Mouse (Mus musculus) heart, postnatal 4 days (tissue): ENCODE data around the gene Eomes. TPM values are rescaled to one million over a fixed set of nuclear protein-coding genes. Genes with fewer than 3 reads are reported as not detected.

Source experiments
- DNase-seq: peaks from one replicate; pipeline ENCODE4 v3.0.0; 2021
- total RNA-seq, 2 experiments: library from RNA; stranded (reverse); gene quantifications; 2 replicates each; pipeline ENCODE4 v1.2.3; 2021

The Eomes gene
- total RNA-seq, result not detected

DNA sequence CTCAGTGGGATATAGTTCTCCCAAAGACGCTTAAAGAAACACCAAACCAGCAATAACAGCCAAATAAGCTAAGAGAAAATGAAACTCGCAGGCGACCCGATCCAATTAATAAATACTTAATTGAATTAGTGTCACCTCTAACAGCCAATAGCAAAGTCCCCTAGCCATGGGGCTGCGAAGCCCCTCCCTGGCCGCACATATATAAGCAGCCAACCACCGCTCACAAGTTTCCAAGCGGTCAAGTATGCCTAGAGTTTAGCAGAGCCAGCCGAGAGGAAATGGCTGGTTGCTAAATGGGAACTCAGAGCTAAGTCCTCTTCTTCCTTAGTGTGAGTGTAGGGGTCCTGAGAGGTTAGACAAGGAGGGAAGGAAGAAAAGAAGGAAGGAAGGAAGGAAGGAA lies at the start of gene Eomes:
Gene Eomes (plus strand): TSS at position 252 of the 400 bp plus-strand sequence.
- DNase-seq, result no peak

DNA sequence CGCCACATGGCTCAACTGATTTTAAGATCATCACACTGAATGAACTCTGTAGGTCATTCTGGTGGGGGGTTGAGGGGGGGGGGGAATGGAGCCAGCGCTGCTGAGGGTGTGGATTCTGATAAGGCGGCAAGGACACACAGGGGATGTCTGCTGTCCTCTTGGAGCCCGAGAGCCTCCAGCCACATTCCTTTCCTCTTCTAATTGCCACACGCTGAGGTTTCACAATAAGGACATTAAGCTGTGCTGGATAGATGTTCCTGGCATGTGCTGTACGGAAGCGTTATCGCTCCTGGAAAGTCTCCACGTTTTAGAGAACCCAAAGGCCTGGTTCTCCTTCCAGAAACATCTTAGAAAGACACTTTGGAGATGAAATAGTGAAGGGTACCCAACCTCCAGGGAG lies 33.2 kb upstream of the Eomes start:
- DNase-seq, result no peak

DNA sequence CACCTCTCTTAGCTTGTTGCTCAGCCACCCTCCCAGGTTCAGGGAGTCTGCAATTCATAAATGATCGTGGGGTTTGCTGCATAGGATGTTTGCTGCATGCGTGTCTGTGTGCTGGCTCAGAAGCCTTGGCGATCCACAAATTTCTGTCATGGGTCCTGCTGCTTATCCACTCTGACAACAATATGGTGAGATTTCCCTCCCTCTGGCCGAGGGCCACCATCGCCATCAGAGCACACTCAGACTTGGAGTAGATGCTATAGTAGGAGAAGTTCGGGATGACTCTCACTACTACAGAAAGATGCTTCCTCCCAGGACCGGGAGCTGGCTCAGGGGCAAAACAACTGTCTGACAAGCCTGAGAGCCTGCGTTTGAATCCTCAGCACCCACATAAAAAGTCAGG lies 28.7 kb upstream of the Eomes start:
- DNase-seq, result no peak

DNA sequence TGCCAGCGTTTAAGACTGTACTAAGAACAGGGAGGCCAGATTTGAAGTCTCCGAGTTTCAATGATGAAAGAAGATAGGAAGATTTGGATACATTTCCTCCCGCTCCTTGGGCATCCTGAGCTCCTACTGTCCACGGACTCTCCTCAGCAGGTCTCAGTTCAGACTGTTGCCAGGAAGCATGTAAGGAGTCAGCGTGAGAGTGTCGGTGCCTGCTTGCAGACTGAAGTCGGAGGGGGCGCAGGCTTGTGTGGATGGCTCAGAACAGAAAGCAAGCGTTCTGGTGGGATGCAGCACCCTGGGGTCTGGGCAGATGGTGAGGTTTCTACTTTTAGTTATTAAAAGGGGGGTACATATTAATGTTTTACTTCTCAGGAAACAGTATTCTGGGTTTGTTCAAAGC lies 24.6 kb upstream of the Eomes start:
- DNase-seq, result no peak

DNA sequence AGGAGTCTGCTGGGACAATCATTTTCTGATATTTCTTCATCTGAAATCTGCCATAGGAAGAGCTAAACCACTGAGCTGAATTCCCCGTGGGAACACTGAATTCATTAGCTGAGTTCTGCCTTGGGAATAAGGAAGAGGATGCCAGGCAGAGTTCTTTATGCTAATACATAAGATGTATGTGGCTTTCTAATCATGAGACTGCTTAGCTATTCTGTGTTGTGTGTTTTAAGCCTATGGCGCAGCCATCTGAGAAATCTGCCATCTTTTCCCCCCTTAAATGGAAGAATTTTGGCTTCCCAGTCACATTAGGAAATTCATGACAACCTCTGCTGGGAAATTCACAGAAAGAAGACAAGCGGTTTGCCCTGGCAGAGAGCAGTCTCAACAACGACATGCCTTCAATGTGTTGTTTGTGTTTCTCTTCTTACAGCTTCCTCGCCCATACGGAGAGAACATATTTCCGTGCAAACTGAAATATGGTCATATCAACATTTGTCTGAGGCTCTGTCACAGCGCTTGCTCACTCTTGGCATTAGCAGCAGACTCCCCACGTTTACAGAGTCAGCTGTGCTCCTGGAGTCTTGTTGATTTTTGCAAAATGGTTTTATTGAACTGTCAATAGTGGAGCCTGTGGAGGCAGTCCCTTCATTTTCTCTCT lies 22.7 kb upstream of the Eomes start:
- DNase-seq, result no peak

DNA sequence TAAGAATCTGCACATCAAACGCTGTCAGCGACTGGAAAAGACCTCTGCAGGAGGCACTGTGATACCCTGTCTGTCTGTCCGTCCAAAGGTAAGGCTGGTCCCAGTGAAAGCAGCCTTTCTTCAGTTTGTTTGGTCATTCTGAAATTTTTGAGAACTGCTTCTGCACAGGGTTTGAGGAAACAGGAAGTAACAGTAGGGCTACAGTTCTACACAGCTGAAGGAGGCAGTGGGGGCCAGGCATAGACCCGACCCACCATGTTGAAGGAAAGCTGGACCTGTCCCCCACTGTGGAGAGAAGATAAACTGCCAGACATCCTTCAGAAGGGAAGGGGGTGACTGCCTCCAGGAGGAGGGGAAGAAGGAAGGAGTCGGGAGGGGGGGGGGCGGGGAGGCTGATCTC lies 21.6 kb upstream of the Eomes start:
- no peak for DNase-seq

DNA sequence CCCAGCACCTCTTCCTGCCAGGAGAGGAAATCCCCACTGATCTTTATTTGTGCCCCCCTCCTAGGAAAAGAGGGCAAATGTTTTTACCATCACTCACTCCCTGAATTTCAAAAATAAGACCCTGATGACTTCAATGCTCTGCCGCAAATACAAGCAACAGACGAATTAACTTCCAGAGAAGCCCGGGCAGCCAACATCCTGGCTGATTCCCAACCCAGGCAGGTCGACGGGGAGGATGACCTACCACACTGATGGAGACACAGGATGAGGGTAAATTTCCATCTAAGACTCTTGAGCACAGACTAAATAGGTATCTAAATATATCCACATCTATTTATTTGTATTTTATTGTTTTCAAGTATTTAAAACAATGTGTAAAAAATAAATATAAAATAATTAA lies 20.0 kb upstream of the Eomes start:
- no peak for DNase-seq

DNA sequence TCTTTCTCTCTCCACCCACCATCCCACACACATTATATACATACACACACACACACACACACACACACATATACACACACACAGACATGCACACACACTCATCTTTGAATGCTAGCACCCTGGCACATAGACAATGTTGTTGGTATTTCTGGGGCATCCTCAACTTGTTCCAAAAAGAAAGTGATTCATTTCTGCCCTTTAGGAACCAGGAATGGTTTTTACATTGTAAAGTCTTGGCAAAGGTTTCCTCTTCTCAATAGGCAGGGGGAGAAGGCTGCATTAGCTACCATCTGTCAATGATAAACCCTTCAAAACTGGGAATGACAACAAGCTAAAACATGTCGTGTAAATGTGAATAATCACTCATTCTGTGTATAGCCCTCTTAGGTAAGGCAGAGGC lies 14.0 kb upstream of the Eomes start:
- DNase-seq, result no peak

DNA sequence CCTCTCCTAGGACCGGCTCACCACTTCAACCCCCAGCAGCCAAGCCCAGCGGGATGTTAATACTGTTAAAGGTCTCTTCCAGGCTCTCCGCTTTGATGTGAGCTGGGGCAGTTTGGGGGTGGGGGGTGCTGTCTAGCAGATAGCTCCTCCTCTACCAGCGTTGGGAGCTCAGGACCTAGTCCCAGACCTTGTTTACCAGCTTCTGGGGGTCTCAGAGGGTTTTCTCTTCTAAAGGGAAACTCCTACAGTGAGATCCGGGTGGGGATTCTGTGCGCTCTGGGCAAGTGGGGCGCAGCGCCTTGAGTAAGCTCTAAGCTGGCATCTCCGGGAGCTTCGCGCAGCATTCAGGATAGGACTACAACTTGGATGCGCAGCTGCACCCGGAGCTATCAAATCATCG lies 9.7 kb upstream of the Eomes start:
- DNase-seq, result no peak

DNA sequence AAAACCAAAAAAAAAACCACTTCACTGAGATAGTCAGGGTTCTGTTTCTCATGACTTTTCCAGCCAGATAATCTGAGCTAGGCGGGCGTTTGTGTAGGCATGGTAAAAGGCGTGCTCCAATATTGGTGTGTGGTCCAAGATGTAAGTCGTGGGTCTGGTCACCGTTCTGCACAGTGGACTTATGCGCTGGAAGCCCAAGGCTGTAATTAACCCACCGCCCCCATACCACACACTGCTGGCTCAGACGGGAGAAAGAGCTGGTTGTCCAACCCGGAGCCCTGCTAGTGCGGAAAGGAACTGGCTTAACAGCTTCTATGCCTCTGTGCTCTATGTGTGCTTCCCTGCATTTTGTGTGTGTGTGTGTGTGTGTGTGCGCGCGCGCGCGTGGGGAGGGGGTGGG lies 8.7 kb upstream of the Eomes start:
- no peak for DNase-seq

DNA sequence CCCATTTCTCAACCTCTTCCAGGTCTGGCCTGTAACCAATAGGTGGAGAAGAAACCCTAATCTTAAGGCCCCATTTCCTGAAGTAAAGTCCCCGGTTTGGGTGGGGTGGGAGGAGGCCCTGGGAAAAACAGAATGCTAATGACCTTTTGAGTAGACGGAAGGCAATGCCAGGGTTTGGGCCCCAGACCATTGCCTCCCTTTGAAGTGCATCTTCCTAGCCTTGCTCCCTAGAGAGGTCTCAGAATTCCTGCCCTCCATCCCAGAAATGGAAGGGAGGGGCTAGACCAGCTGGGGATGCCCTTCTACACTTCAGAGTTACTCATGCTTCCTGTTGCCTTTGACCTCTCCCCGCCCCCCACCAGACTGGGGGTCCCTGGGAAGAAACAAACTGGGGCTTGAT lies 6.7 kb upstream of the Eomes start:
- DNase-seq, result no peak

DNA sequence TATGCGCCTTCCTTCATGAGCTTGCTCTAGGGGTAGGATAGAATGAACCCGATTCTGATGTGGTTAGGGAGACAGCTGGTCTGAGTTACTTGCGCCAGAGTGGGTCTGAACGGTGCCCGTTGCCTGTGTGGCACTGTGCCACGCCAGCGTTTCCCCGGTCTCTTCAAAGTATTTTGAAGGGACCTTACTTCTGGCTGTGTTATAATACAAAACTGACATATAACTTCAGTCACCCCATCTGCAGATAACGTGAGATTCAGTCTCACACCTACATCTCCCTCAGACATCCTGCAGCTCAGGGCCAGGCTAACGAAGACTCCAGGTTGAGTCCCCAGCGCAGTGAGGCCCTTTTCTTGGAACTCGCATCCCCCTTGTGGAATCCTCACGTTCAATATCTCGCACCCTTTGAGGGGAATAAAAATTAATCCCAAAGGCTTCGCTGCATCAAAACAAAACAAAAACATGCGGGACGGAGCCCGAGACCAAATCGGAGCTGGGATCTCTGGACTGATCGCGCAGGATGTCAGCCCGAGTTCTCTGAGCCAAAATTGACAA lies 1.7 kb upstream of the Eomes start:
- DNase-seq, result no peak

DNA sequence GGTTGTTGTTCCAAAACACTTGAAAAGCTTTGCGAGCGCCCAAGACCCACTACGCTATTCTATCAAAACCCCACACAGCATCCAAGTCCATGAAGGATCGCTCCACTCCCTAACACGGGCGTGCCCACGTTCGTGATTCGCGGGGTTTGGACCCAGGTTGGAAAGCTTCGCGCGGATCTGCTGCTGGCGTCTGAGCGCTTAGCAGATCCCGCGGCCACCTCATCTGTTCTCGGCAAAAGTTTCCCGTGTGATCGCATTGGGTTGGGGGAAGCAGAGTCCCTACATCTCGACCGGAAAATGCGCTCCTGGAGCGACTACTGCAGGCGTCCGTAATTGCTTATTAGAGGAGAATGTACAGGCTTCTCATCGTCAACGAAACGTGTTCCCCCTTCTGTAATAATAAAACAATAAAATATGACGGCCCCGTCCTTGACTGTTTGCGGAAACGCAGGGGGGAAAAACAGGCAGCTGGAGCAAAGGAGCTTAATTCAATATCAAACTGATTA lies 1.2 kb upstream of the Eomes start:
- no peak for DNase-seq

DNA sequence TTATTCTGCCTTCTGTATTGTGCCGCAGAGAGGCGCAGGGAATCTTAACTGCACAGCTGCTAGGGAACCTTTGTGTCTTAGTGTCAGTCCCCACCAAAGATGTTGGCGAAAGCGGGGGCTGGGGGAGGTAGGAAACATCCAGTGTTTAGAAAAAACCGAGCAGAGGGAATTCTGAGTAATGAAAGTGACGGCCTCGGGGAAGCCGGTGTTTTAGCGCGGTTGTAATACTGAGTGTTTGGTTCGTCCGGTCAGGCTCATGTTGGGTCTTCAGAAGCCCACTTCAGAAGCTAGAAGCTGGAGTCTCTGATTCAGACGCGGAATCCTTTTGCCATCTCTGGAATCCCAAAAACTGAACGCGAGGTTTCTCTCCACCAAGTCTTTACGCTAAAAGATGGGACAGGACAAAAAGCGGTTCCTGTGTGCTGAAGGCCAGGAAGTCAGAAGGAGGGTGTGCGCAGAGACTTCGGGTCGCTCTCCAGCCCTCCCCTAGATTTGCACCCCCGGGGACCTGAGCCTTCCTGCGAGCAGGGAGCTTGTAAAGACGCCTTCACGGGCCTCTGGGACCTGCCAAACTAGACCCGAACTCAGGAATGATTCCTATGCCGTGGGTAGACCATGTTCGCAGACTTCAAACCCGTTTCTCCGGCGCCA lies 606 bp upstream of the Eomes start:
- no peak for DNase-seq

DNA sequence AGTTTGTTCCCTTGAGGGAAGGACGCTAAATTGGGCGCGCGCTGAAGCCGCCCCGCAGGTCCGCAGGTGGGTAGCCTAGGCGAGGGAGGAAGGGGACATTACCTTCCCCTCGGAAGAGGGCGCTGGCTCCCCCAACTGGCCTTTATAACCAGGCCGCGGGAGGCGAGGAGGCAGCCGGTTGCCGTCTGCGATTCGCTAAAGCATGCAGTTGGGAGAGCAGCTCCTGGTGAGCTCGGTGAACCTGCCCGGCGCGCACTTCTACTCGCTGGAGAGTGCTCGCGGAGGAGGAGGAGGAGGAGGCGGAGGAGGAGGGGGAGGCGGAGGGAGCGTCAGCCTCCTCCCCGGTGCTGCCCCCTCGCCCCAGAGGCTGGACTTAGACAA lies 436 bp downstream of the Eomes start:
- DNase-seq, result no peak

DNA sequence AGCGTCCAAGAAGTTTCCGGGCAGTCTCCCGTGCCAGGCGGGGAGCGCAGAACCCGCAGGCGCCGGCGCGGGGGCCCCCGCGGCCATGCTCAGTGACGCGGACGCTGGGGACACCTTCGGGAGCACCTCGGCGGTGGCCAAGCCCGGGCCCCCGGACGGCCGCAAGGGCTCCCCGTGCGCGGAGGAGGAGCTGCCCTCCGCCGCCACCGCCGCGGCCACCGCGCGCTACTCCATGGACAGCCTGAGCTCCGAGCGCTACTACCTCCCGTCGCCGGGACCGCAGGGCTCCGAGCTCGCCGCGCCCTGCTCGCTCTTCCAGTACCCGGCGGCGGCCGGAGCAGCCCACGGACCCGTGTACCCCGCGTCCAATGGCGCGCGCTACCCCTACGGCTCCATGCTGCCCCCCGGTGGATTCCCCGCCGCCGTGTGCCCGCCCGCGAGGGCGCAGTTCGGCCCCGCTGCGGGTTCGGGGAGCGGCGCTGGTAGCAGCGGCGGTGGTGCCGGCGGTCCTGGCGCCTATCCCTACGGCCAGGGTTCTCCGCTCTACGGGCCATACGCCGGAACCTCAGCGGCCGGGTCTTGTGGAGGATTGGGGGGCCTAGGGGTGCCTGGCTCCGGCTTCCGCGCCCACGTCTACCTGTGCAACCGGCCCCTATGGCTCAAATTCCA lies 961 bp downstream of the Eomes start:
- peak; percentile 42 for DNase-seq

DNA sequence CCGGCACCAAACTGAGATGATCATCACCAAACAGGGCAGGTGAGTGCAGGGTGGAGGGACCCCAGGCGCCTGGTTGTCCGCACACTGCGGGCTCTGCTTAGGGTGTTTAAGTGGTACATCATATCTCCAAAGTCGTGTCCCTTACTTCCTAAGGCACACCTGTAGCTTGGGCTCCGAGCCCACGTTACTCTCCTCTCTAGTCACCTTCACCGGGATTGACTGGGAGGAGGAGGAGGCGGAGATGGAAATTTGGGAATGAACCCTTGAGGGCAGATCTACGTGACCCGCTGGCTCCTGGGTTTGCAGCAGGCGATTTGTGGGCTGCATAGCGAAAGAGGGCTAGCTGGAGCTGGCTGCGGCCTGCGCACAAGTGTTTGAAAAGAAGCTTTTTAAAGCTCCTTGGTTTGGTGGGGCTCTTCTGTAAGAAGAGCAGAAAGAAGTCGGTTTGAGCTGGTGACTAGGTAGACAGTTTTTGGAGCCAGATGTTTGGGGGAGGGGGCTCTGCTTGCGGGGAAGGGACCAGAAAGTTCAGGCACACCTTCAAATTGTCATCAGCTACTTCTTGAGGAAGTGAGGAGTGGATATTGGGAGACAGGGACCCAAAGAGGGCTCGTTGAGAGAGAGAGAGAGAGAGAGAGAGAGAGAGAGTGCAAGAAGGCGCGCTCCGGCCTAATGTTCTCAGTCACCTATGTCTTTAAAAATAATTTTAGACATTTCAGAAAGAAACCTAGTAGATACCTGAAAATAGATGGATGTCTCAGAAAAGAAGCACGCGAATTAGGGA lies 1.7 kb downstream of the Eomes start:
- no peak for DNase-seq

DNA sequence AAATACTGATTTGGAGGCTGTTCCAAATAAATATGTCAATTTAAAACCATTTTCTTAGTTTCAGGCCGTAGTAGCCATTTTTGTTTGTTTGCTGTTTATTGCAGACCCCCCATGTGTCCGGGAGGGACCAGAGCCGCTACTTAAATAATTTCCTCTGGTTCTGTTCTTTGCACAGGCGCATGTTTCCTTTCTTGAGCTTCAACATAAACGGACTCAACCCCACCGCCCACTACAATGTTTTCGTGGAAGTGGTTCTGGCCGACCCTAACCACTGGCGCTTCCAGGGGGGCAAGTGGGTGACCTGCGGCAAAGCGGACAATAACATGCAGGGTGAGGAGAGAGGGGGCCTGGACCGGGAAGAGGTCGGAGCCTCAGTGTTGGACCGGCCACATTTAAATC lies 2.3 kb downstream of the Eomes start:
- no peak for DNase-seq

DNA sequence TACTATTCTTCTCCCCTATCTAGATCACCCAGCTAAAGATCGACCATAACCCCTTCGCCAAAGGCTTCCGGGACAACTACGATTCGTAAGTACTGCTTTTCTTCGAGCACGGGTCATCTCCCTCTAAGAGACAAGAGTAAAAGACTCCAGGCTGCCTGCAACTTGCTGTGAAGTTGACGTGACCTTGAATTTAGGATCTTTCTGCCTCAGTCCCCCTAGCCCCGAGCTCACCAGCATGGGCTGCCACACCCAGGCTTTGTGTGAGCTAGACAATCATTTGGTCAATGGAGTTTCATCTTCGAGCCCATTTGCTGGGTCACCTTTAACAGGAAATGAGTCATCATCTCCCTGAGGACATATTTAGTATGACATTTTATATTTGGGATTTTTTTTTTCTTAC lies 4.2 kb downstream of the Eomes start:
- DNase-seq, result no peak

DNA sequence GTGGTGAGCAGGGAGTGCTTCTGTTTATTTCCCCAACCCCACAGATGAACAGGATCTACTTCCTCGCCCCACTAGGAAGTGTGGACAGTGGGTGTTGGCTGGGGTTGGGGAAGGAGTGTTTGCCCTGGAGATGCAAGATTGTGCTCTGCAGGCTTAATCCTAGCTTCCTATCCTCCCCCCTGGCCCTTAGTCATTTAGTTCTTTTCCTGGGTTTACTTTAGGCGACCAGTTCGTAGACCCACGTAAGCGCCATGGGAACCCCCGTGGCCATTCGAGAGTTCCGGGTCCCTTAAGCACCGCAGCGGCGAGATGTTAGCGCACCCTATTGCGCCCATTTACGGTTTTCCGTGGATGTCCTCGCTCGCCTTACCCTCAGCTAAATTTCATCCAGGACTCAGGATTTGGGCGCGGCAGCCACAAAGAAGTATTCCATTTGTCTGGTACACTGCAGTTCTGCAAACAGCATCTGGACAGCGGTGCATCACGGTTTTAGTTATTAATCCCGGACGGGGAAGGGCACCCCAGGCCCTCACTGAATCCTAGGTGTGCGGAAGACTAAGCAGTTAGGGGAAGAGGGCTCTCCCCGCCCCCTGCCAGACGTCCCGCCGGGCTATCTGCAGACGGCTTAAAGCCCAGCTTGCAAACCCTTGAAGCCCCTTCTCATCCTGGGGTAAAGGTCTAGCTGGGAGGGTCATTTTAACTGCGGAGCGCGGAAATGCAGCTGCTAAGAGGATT lies 8.5 kb downstream of the Eomes start:
- DNase-seq, result no peak

DNA sequence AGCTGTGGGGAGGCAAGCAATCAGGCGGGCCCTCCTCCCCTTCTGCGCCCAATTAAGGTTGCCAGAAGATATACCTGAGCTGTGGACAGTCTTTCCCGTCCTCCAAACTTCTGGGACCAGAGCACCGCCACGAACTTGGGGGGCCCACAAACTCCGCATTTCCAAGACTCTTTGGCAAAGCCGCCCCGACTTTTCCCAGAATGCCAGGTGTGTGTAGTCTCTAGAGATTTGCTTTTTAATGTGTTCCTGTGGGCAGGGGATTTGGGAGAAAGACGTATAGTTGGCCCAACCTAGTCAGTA lies 9.0 kb downstream of the Eomes start:
- no peak for DNase-seq

DNA sequence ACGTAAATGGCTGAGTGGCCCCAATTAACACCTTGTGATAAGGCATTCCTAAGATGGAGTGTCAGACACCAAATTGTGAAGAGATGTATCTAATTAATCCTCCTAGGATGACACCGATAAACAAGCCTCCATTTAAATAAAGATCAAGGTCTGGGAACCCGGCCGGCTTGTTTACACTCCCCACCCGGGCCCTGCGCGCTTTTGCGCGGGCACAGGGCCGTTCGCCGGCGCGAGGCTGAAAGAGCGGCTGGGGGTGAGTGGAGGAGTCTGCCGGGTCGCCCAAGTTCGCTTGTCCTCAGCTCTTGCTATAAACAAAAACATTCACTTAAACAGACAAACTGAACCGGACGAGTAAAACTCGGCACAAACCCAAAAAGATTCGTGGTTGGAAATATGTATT lies 9.6 kb downstream of the Eomes start:
- DNase-seq, result no peak
